Mouse (Mus musculus): Measurements from ENCODE around the gene Crim1. TPM values are rescaled to one million over a fixed set of nuclear protein-coding genes. Genes with fewer than 3 reads are reported as not detected.
"Not testable (repeated sequence)": the region's sequence is repeated elsewhere in the genome, so short reads cannot be mapped to it uniquely, and the experiment has no call there.

Crim1 gene
- polyA plus RNA-seq, 1 experiment, result 1.1 TPM

- Histone ChIP-seq H3ac (ENCODE audit: control insufficient read depth, insufficient read length) (no peak overlapping the region), H3K79me2 (ENCODE audit: control insufficient read depth, insufficient read depth) (no peaks in the 10 kb centered on the region), H3K4me3 (no peak overlapping the region), H3K36me3 (ENCODE audit: control insufficient read depth, insufficient read depth) (no peaks in the 10 kb centered on the region), H3K27me3 (ENCODE audit: control insufficient read depth, insufficient read depth, insufficient read length) (no peaks in the 10 kb centered on the region), H3K4me2 (ENCODE audit: low read depth) (no peak overlapping the region)
- TF ChIP-seq E2F4 (IDR thresholded peaks at IDR 0.05; ENCODE audit: insufficient read depth) (no peak), MYOD1 (IDR thresholded peaks at IDR 0.05; ENCODE audit: control insufficient read depth in 1 of 3, insufficient read length in 2 of 3, low read depth in 2 of 3) (no peak), POLR2A (IDR thresholded peaks at IDR 0.05; ENCODE audit: insufficient read length, low read depth) (no peak), POLR2AphosphoS2 (IDR thresholded peaks at IDR 0.05; ENCODE audit: insufficient read length, low read depth) (no peak), TCF3 (IDR thresholded peaks at IDR 0.05; ENCODE audit: insufficient read length, low read depth) (no peak), MYOG (IDR thresholded peaks at IDR 0.05; ENCODE audit: control insufficient read depth in 1 of 3, insufficient read depth in 1 of 3, insufficient read length in 2 of 3, low read depth in 2 of 3) (no peak), SRF (IDR thresholded peaks at IDR 0.05; ENCODE audit: control insufficient read depth, insufficient read length, low read depth) (no peak), MAX (IDR thresholded peaks at IDR 0.05; ENCODE audit: low read depth) (no peak)
These were observed 50.3 kb downstream of the Crim1 start for GRCm38 (mm10) chr17:78250149-78250938.

GRCm38 (mm10) chr17:78253587-78253986, 53.5 kb downstream of the Crim1 start:
- not testable (repeated sequence) for H3K79me2 ChIP-seq (ENCODE audit: control insufficient read depth, insufficient read depth); H3K4me2 ChIP-seq (ENCODE audit: low read depth)

GRCm38 (mm10) chr17:78254256-78254655, 54.2 kb downstream of the Crim1 start:
- no peak overlapping the region for H3K4me2 ChIP-seq (ENCODE audit: low read depth)
- H3K4me3 ChIP-seq, result no peak overlapping the region
- H3K36me3 ChIP-seq (ENCODE audit: control insufficient read depth, insufficient read depth), result no peaks in the 10 kb centered on the region

More at GRCm38 (mm10) chr17:78253587-78253986, 53.5 kb downstream of the Crim1 start:
- not testable (repeated sequence) for H3K27me3 ChIP-seq (ENCODE audit: control insufficient read depth, insufficient read depth, insufficient read length); H3ac ChIP-seq (ENCODE audit: control insufficient read depth, insufficient read length); H3K36me3 ChIP-seq (ENCODE audit: control insufficient read depth, insufficient read depth); H3K4me3 ChIP-seq

GRCm38 (mm10) chr17:78255711-78256110, 55.7 kb downstream of the Crim1 start:
- H3K79me2 ChIP-seq (ENCODE audit: control insufficient read depth, insufficient read depth), result no peaks in the 10 kb centered on the region
- H3K36me3 ChIP-seq (ENCODE audit: control insufficient read depth, insufficient read depth), result no peaks in the 10 kb centered on the region
- H3K4me3 ChIP-seq, result no peak overlapping the region
- no peak for TF ChIP-seq E2F4 (IDR thresholded peaks at IDR 0.05; ENCODE audit: insufficient read depth)
- no peak for TF ChIP-seq SRF (IDR thresholded peaks at IDR 0.05; ENCODE audit: control insufficient read depth, insufficient read length, low read depth)
- no peak overlapping the region for H3K4me2 ChIP-seq (ENCODE audit: low read depth)
- H3ac ChIP-seq (ENCODE audit: control insufficient read depth, insufficient read length), result no peak overlapping the region
- H3K27me3 ChIP-seq (ENCODE audit: control insufficient read depth, insufficient read depth, insufficient read length), result no peaks in the 10 kb centered on the region

More at GRCm38 (mm10) chr17:78254256-78254655, 54.2 kb downstream of the Crim1 start:
- no peak for TF ChIP-seq SRF (IDR thresholded peaks at IDR 0.05; ENCODE audit: control insufficient read depth, insufficient read length, low read depth)
- TF ChIP-seq REST (IDR thresholded peaks at IDR 0.05; ENCODE audit: insufficient read depth, insufficient read length), result no peak
- TF ChIP-seq MAX (IDR thresholded peaks at IDR 0.05; ENCODE audit: low read depth), result no peak
- no peak for TF ChIP-seq TCF3 (IDR thresholded peaks at IDR 0.05; ENCODE audit: insufficient read length, low read depth)
- TF ChIP-seq POLR2A (IDR thresholded peaks at IDR 0.05; ENCODE audit: insufficient read length, low read depth), result no peak
- TF ChIP-seq MYOG (IDR thresholded peaks at IDR 0.05; ENCODE audit: control insufficient read depth in 1 of 3, insufficient read depth in 1 of 3, insufficient read length in 2 of 3, low read depth in 2 of 3), result no peak
- no peak for TF ChIP-seq USF1 (IDR thresholded peaks at IDR 0.05; ENCODE audit: low read depth)
- TF ChIP-seq POLR2AphosphoS2 (IDR thresholded peaks at IDR 0.05; ENCODE audit: insufficient read length, low read depth), result no peak
- no peak for TF ChIP-seq TCF12 (IDR thresholded peaks at IDR 0.05; ENCODE audit: insufficient read depth, poor library complexity, severe bottlenecking)
- no peak for TF ChIP-seq E2F4 (IDR thresholded peaks at IDR 0.05; ENCODE audit: insufficient read depth)
- H3K27me3 ChIP-seq (ENCODE audit: control insufficient read depth, insufficient read depth, insufficient read length), result no peaks in the 10 kb centered on the region
- H3K79me2 ChIP-seq (ENCODE audit: control insufficient read depth, insufficient read depth), result no peaks in the 10 kb centered on the region
- H3ac ChIP-seq (ENCODE audit: control insufficient read depth, insufficient read length), result no peak overlapping the region

- no peaks in the 10 kb centered on the region for H3K36me3 ChIP-seq (ENCODE audit: control insufficient read depth, insufficient read depth)
- H3ac ChIP-seq (ENCODE audit: control insufficient read depth, insufficient read length), result no peak overlapping the region
- no peaks in the 10 kb centered on the region for H3K79me2 ChIP-seq (ENCODE audit: control insufficient read depth, insufficient read depth)
- no peak overlapping the region for H3K4me2 ChIP-seq (ENCODE audit: low read depth)
- TF ChIP-seq REST (IDR thresholded peaks at IDR 0.05; ENCODE audit: insufficient read depth, insufficient read length), result no peak
- no peak for TF ChIP-seq USF1 (IDR thresholded peaks at IDR 0.05; ENCODE audit: low read depth)
- no peak overlapping the region for H3K4me3 ChIP-seq
- no peaks in the 10 kb centered on the region for H3K27me3 ChIP-seq (ENCODE audit: control insufficient read depth, insufficient read depth, insufficient read length)
These were observed 56.5 kb downstream of the Crim1 start for GRCm38 (mm10) chr17:78256534-78256933.

- H3K36me3 ChIP-seq (ENCODE audit: control insufficient read depth, insufficient read depth), result no peaks in the 10 kb centered on the region
- H3K4me3 ChIP-seq, result no peak overlapping the region
- TF ChIP-seq TCF3 (IDR thresholded peaks at IDR 0.05; ENCODE audit: insufficient read length, low read depth), result no peak
- TF ChIP-seq MYOG (IDR thresholded peaks at IDR 0.05; ENCODE audit: control insufficient read depth in 1 of 3, insufficient read depth in 1 of 3, insufficient read length in 2 of 3, low read depth in 2 of 3), result no peak
- no peak for TF ChIP-seq SRF (IDR thresholded peaks at IDR 0.05; ENCODE audit: control insufficient read depth, insufficient read length, low read depth)
- no peak for TF ChIP-seq MYOD1 (IDR thresholded peaks at IDR 0.05; ENCODE audit: control insufficient read depth in 1 of 3, insufficient read length in 2 of 3, low read depth in 2 of 3)
- no peak for TF ChIP-seq POLR2A (IDR thresholded peaks at IDR 0.05; ENCODE audit: insufficient read length, low read depth)
- no peak overlapping the region for H3ac ChIP-seq (ENCODE audit: control insufficient read depth, insufficient read length)
- H3K4me2 ChIP-seq (ENCODE audit: low read depth), result no peak overlapping the region
- H3K79me2 ChIP-seq (ENCODE audit: control insufficient read depth, insufficient read depth), result no peaks in the 10 kb centered on the region
- H3K27me3 ChIP-seq (ENCODE audit: control insufficient read depth, insufficient read depth, insufficient read length), result no peaks in the 10 kb centered on the region
These were observed 61.6 kb downstream of the Crim1 start for GRCm38 (mm10) chr17:78261684-78262083.
